Mouse (Mus musculus): ENCODE results near the gene C87436.
"Not testable (repeated sequence)": the region's sequence is repeated elsewhere in the genome, so short reads cannot be mapped to it uniquely, and the experiment has no call there.

The C87436 gene

GRCm38 (mm10) chr6:86481871-86482270, 43.7 kb downstream of the C87436 start:
- no peak for DNase-seq (ENCODE audit: low spot score in 2 of 2)

- no peak for DNase-seq (ENCODE audit: low spot score in 2 of 2)
Measured at GRCm38 (mm10) chr6:86485943-86486640, 47.9 kb downstream of the C87436 start.

GRCm38 (mm10) chr6:86487358-86488148, 49.4 kb downstream of the C87436 start:
- DNase-seq (ENCODE audit: low spot score in 2 of 2) = peak; percentile 84 to 87

- DNase-seq (ENCODE audit: low spot score in 2 of 2) = no peak
Measured at GRCm38 (mm10) chr6:86488149-86488485, 49.9 kb downstream of the C87436 start.

- DNase-seq (ENCODE audit: low spot score in 2 of 2) = peak in 1 of 2 experiments; percentile 30
Measured at GRCm38 (mm10) chr6:86489945-86490344, 51.8 kb downstream of the C87436 start.

- DNase-seq (ENCODE audit: low spot score in 2 of 2) = not testable (repeated sequence)
Measured at GRCm38 (mm10) chr6:86490413-86490812, 52.2 kb downstream of the C87436 start.

GRCm38 (mm10) chr6:86493469-86494263, 55.5 kb downstream of the C87436 start:
- peak; percentile 35 to 59 for DNase-seq (ENCODE audit: low spot score in 2 of 2)

GRCm38 (mm10) chr6:86494767-86495166, 56.6 kb downstream of the C87436 start:
- DNase-seq (ENCODE audit: low spot score in 2 of 2) = no peak

- DNase-seq (ENCODE audit: low spot score in 2 of 2) = no peak
Measured at GRCm38 (mm10) chr6:86495661-86496060, 57.5 kb downstream of the C87436 start.

GRCm38 (mm10) chr6:86496127-86496526, 58.0 kb downstream of the C87436 start:
- DNase-seq (ENCODE audit: low spot score in 2 of 2) = no peak

- DNase-seq (ENCODE audit: low spot score in 2 of 2) = no peak
Measured at GRCm38 (mm10) chr6:86496585-86496984, 58.4 kb downstream of the C87436 start.

- DNase-seq (ENCODE audit: low spot score in 2 of 2) = no peak
Measured at GRCm38 (mm10) chr6:86497071-86497815, 59.1 kb downstream of the C87436 start.

- DNase-seq (ENCODE audit: low spot score in 2 of 2) = no peak
Measured at GRCm38 (mm10) chr6:86497942-86498732, 60.0 kb downstream of the C87436 start.

GRCm38 (mm10) chr6:86499571-86500109, 61.5 kb downstream of the C87436 start:
- no peak for DNase-seq (ENCODE audit: low spot score in 2 of 2)

GRCm38 (mm10) chr6:86503513-86503912, 65.3 kb downstream of the C87436 start:
- DNase-seq (ENCODE audit: low spot score in 2 of 2) = peak in 1 of 2 experiments; percentile 54

- no peak for DNase-seq (ENCODE audit: low spot score in 2 of 2)
Measured at GRCm38 (mm10) chr6:86505671-86506070, 67.5 kb downstream of the C87436 start.

GRCm38 (mm10) chr6:86506309-86506708, 68.1 kb downstream of the C87436 start:
- DNase-seq (ENCODE audit: low spot score in 2 of 2) = no peak

- DNase-seq (ENCODE audit: low spot score in 2 of 2) = no peak
Measured at GRCm38 (mm10) chr6:86507116-86507515, 68.9 kb downstream of the C87436 start.

GRCm38 (mm10) chr6:86508736-86509135, 70.6 kb downstream of the C87436 start:
- DNase-seq (ENCODE audit: low spot score in 2 of 2) = no peak

GRCm38 (mm10) chr6:86509194-86509865, 71.2 kb downstream of the C87436 start:
- DNase-seq (ENCODE audit: low spot score in 2 of 2) = no peak
